Mouse (Mus musculus): ENCODE results near the gene Mmp23.

Mmp23 gene

DNA sequence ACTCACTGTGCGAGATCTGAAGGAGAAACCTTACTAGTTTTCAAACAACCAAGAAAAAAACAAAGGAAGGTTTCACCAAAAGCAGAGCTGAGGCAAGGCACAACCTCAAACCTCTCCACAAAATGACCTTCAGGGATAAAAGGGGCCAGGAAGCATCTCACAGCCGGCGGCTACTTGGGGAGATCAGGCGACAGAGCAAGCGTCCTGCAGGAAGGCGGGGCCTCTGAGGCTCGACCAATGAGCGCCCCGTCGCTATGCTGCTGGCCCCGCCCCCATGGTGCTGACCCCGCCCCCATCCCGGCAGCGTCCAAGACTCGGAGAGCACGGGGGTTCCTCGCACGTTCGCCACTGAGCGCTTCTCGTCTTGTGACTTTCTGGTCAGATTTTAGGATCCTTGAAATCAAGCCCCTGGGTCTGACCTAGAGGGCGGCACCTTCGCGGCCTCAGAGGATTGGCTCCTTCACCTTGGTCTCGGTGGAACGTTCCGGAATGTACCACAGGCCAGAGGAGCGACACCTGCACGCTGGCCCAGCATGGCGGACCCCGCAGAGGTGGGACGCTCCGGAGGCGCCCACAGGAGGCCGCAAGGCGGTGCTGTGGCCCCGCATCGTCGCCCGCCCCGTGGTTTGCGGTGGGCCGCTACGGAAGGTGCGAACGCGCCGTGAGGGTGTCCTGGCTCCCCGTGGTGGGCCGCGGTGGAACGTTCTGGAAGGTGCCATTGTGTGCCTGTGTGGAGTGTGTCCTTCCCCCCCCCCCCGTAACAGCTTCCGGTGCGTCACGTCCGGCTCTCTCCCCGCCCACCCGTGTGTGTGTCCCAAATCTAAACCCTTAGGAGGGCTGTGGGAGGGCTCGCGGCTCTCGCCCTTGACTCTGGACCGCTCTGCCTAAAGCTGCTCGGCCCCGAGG lies 51.8 kb downstream of the Mmp23 start, which contains the start of gene Slc35e2:
Gene Slc35e2 (plus strand): TSS at position 326 of the 906 bp plus-strand sequence.
- peak; percentile 86 for DNase-seq (ENCODE audit: low spot score)
